Mouse (Mus musculus) hindbrain, embryonic 14.5 days (tissue): Measurements from ENCODE around the gene Prrg2. TPM values are rescaled to one million over a fixed set of nuclear protein-coding genes. Genes with fewer than 3 reads are reported as not detected.
"Not testable (repeated sequence)": the region's sequence is repeated elsewhere in the genome, so short reads cannot be mapped to it uniquely, and the experiment has no call there.

Source experiments
- ATAC-seq: fragments of 200-750 bp; cut with Nextera tagmentation; 2 replicates; pipeline ENCODE4 v1.8.0; 2017; ENCODE audit warnings: moderate number of reproducible peaks, mild to moderate bottlenecking, moderate TSS enrichment, moderate library complexity; ENCODE audit not compliant: low FRiP score
- DNase-seq: peaks from one replicate; pipeline ENCODE4 v3.0.0-alpha.2; 2015; ENCODE audit warnings: low spot score
- H3K27ac ChIP-seq: fragments of 300-500 bp; sonication (generic); 2 replicates; pipeline ENCODE4 v1.5.1; 2014; ENCODE audit warnings: mild to moderate bottlenecking, moderate library complexity
- H3K27me3 ChIP-seq: fragments of 300-500 bp; sonication (generic); 2 replicates; pipeline ENCODE4 v1.6.1; 2014; ENCODE audit warnings: mild to moderate bottlenecking, low read length, mixed read lengths; ENCODE audit not compliant: control insufficient read depth, insufficient read depth
- H3K36me3 ChIP-seq: fragments of 300-500 bp; sonication (generic); replicated peaks from 2 replicates; pipeline ENCODE4 v1.6.1; 2014; ENCODE audit not compliant: control insufficient read depth, insufficient read depth
- H3K4me1 ChIP-seq: fragments of 300-500 bp; sonication (generic); replicated peaks from 2 replicates; pipeline ENCODE4 v1.6.1; 2014; ENCODE audit warnings: antibody characterized with exemption, low read length, mixed read lengths; ENCODE audit not compliant: control insufficient read depth, insufficient read depth
- H3K4me2 ChIP-seq: fragments of 300-500 bp; sonication (generic); replicated peaks from 2 replicates; pipeline ENCODE4 v1.6.1; 2014; ENCODE audit warnings: mild to moderate bottlenecking, moderate library complexity
- H3K4me3 ChIP-seq: fragments of 300-500 bp; sonication (generic); replicated peaks from 2 replicates; pipeline ENCODE4 v1.5.1; 2014; ENCODE audit warnings: mild to moderate bottlenecking, low read length
- H3K9ac ChIP-seq: fragments of 300-500 bp; sonication (generic); 2 replicates; pipeline ENCODE4 v1.6.1; 2014
- H3K9me3 ChIP-seq: fragments of 300-500 bp; sonication (generic); 2 replicates; pipeline ENCODE4 v1.6.1; 2016; ENCODE audit warnings: low read length; ENCODE audit not compliant: control insufficient read depth
- WGBS: fragments of 180-500 bp; shearing (Covaris S2); extraction: QIAGEN DNeasy Blood & Tissue Kit; methylation state at CpG from one replicate; pipeline ENCODE4 v1.1.7; 2014; 5-methylcytosine and 5-hydroxymethylcytosine counted together
- polyA plus RNA-seq: library from polyadenylated mRNA; unstranded; fragments of >200 nt; fragmentation: Nextera tagmentation; extraction: Ambion mirVana; gene quantifications from 2 replicates; pipeline ENCODE4 v1.2.1, GENCODE M21; 2014

Gene Prrg2
- polyA plus RNA-seq, 1 experiment from 2014 or later: 12.8 TPM

GRCm38 (mm10) chr7:45102441-45102840 lies 40.0 kb upstream of the Prrg2 start:
- no peak for ATAC-seq
- Histone ChIP-seq H3K9ac (no peak overlapping the region), H3K4me2 (peak overlapping the region; percentile 34), H3K27me3 (no peaks in the 10 kb centered on the region), H3K36me3 (no peaks in the 10 kb centered on the region), H3K9me3 (no peaks in the 10 kb centered on the region), H3K27ac (no peak overlapping the region), H3K4me3 (no peak overlapping the region), H3K4me1 (no peaks in the 10 kb centered on the region)
- DNase-seq: no peak
- 88% methylated on average over 11 of the region's 11 CpGs for WGBS

- WGBS: 95% methylated on average over 6 of the region's 6 CpGs
Measured at GRCm38 (mm10) chr7:45100046-45100445, 37.6 kb upstream of the Prrg2 start.

GRCm38 (mm10) chr7:45098541-45099240 lies 36.2 kb upstream of the Prrg2 start:
- H3K27me3 ChIP-seq: no peaks in the 10 kb centered on the region
- H3K9me3 ChIP-seq: no peaks in the 10 kb centered on the region
- DNase-seq (no peak), ATAC-seq (no peak)
- H3K4me3 ChIP-seq: no peak overlapping the region
- H3K4me2 ChIP-seq: no peak overlapping the region
- no peak overlapping the region for H3K9ac ChIP-seq
- 91% methylated on average over 8 of the region's 8 CpGs for WGBS
- no peaks in the 10 kb centered on the region for H3K36me3 ChIP-seq
- H3K4me1 ChIP-seq: no peaks in the 10 kb centered on the region
- no peak overlapping the region for H3K27ac ChIP-seq

More at GRCm38 (mm10) chr7:45100046-45100445, 37.6 kb upstream of the Prrg2 start:
- H3K4me2 ChIP-seq: no peak overlapping the region
- H3K9me3 ChIP-seq: no peaks in the 10 kb centered on the region
- H3K36me3 ChIP-seq: no peaks in the 10 kb centered on the region
- H3K9ac ChIP-seq: no peak overlapping the region
- H3K27ac ChIP-seq: no peak overlapping the region
- H3K4me3 ChIP-seq: no peak overlapping the region
- DNase-seq (no peak), ATAC-seq (no peak)
- no peaks in the 10 kb centered on the region for H3K27me3 ChIP-seq
- no peaks in the 10 kb centered on the region for H3K4me1 ChIP-seq

GRCm38 (mm10) chr7:45097479-45097878 lies 35.0 kb upstream of the Prrg2 start:
- ATAC-seq: no peak
- H3K27me3 ChIP-seq: no peaks in the 10 kb centered on the region
- no peak overlapping the region for H3K27ac ChIP-seq
- H3K9ac ChIP-seq: no peak overlapping the region
- no peak overlapping the region for H3K4me2 ChIP-seq
- H3K9me3 ChIP-seq: no peaks in the 10 kb centered on the region
- no peaks in the 10 kb centered on the region for H3K36me3 ChIP-seq
- H3K4me3 ChIP-seq: no peak overlapping the region
- WGBS: 70% methylated on average over 6 of the region's 6 CpGs
- H3K4me1 ChIP-seq: no peaks in the 10 kb centered on the region
- DNase-seq: no peak

- H3K36me3 ChIP-seq, H3K9ac ChIP-seq, DNase-seq, H3K4me3 ChIP-seq, ATAC-seq, H3K4me1 ChIP-seq, H3K27me3 ChIP-seq, H3K27ac ChIP-seq, H3K9me3 ChIP-seq, H3K4me2 ChIP-seq: not testable (repeated sequence)
- WGBS: 92% methylated on average over 14 of the region's 14 CpGs
Measured at GRCm38 (mm10) chr7:45095965-45096364, 33.5 kb upstream of the Prrg2 start.

GRCm38 (mm10) chr7:45095367-45095766 lies 32.9 kb upstream of the Prrg2 start:
- 88% methylated on average over 6 of the region's 6 CpGs for WGBS
- no peaks in the 10 kb centered on the region for H3K27me3 ChIP-seq
- no peak overlapping the region for H3K4me2 ChIP-seq
- no peak overlapping the region for H3K27ac ChIP-seq
- no peaks in the 10 kb centered on the region for H3K9me3 ChIP-seq
- DNase-seq (no peak), ATAC-seq (no peak)
- H3K4me1 ChIP-seq: no peaks in the 10 kb centered on the region
- no peak overlapping the region for H3K9ac ChIP-seq
- no peaks in the 10 kb centered on the region for H3K36me3 ChIP-seq
- H3K4me3 ChIP-seq: no peak overlapping the region

- ATAC-seq: no peak
- 44% methylated on average over 7 of the region's 7 CpGs for WGBS
Measured at GRCm38 (mm10) chr7:45094121-45094520, 31.6 kb upstream of the Prrg2 start.

GRCm38 (mm10) chr7:45093516-45093905 lies 31.0 kb upstream of the Prrg2 start:
- DNase-seq: no peak
- Histone ChIP-seq H3K27ac (no peak overlapping the region), H3K4me1 (no peaks in the 10 kb centered on the region), H3K9me3 (no peaks in the 10 kb centered on the region), H3K36me3 (no peaks in the 10 kb centered on the region), H3K4me3 (no peak overlapping the region), H3K9ac (no peak overlapping the region), H3K4me2 (no peak overlapping the region), H3K27me3 (no peaks in the 10 kb centered on the region)
- WGBS: 38% methylated on average over 18 of the region's 18 CpGs
- ATAC-seq: no peak

More at GRCm38 (mm10) chr7:45094121-45094520, 31.6 kb upstream of the Prrg2 start:
- no peak for DNase-seq
- Histone ChIP-seq H3K36me3 (no peaks in the 10 kb centered on the region), H3K4me2 (no peak overlapping the region), H3K4me1 (no peaks in the 10 kb centered on the region), H3K4me3 (no peak overlapping the region), H3K9me3 (no peaks in the 10 kb centered on the region), H3K9ac (no peak overlapping the region), H3K27ac (no peak overlapping the region), H3K27me3 (no peaks in the 10 kb centered on the region)

- WGBS: 71% methylated on average over 12 of the region's 12 CpGs
- Histone ChIP-seq H3K9ac (no peak overlapping the region), H3K4me1 (no peaks in the 10 kb centered on the region), H3K9me3 (no peaks in the 10 kb centered on the region), H3K27me3 (no peaks in the 10 kb centered on the region), H3K36me3 (no peaks in the 10 kb centered on the region), H3K4me3 (no peak overlapping the region), H3K27ac (no peak overlapping the region), H3K4me2 (no peak overlapping the region)
- ATAC-seq (no peak), DNase-seq (no peak)
Measured at GRCm38 (mm10) chr7:45092828-45093515, 30.5 kb upstream of the Prrg2 start.
